Mouse (Mus musculus): ENCODE measurements around the gene Mapk13.

- TF ChIP-seq POLR2A (IDR thresholded peaks at IDR 0.05; ENCODE audit: low read depth, low read length): no peak
- TF ChIP-seq CTCF (IDR thresholded peaks at IDR 0.05; ENCODE audit: extremely low read depth, insufficient read depth, insufficient read length, insufficient replicate concordance): no peak
Measured at GRCm38 (mm10) chr17:28802006-28802481, 32.9 kb downstream of the Mapk13 start.
